Mouse (Mus musculus) midbrain, embryonic 11.5 days (tissue): ENCODE data around the gene Ibsp. TPM values are rescaled to one million over a fixed set of nuclear protein-coding genes. Genes with fewer than 3 reads are reported as not detected.

Experiments used
- ATAC-seq: fragments of 200-750 bp; cut with Nextera tagmentation; 2 replicates; pipeline ENCODE4 v1.8.0; 2017; ENCODE audit warnings: moderate TSS enrichment, moderate library complexity; ENCODE audit not compliant: low FRiP score
- DNase-seq: peaks from one replicate; pipeline ENCODE4 v3.0.0; 2015; ENCODE audit warnings: low spot score; ENCODE audit errors: missing footprints
- H3K27ac ChIP-seq: fragments of 300-500 bp; sonication (generic); 2 replicates; pipeline ENCODE4 v1.5.1; 2014; ENCODE audit warnings: low read depth, low read length
- H3K27me3 ChIP-seq: fragments of 300-500 bp; sonication (generic); 2 replicates; pipeline ENCODE4 v1.6.1; 2014; ENCODE audit warnings: mild to moderate bottlenecking, low read length, moderate library complexity, mixed read lengths; ENCODE audit not compliant: control insufficient read depth, insufficient read depth
- H3K36me3 ChIP-seq: fragments of 300-500 bp; sonication (generic); 2 replicates; pipeline ENCODE4 v1.6.1; 2014; ENCODE audit warnings: mild to moderate bottlenecking, low read length, moderate library complexity, mixed read lengths; ENCODE audit not compliant: control insufficient read depth, insufficient read depth
- H3K4me1 ChIP-seq: fragments of 300-500 bp; sonication (generic); 2 replicates; pipeline ENCODE4 v1.6.1; 2014; ENCODE audit warnings: low read length; ENCODE audit not compliant: control insufficient read depth, insufficient read depth
- H3K4me2 ChIP-seq: fragments of 300-500 bp; sonication (generic); 2 replicates; pipeline ENCODE4 v1.6.1; 2014; ENCODE audit warnings: mild to moderate bottlenecking, moderate library complexity
- H3K4me3 ChIP-seq: fragments of 300-500 bp; sonication (generic); 2 replicates; pipeline ENCODE4 v1.5.1; 2014; ENCODE audit warnings: low read depth, low read length
- H3K9ac ChIP-seq: fragments of 300-500 bp; sonication (generic); 2 replicates; pipeline ENCODE4 v1.6.1; 2014; ENCODE audit warnings: low read length
- H3K9me3 ChIP-seq: fragments of 300-500 bp; sonication (generic); 2 replicates; pipeline ENCODE4 v1.6.1; 2016; ENCODE audit warnings: low read length; ENCODE audit not compliant: control insufficient read depth
- WGBS: fragments of 180-500 bp; shearing (Covaris S2); extraction: QIAGEN DNeasy Blood & Tissue Kit; methylation state at CpG from one replicate; pipeline ENCODE4 v1.1.7; 2014; 5-methylcytosine and 5-hydroxymethylcytosine counted together
- polyA plus RNA-seq: library from polyadenylated mRNA; unstranded; fragments of >200 nt; fragmentation: Nextera tagmentation; extraction: Ambion mirVana; gene quantifications from 2 replicates; pipeline ENCODE4 v1.2.1, GENCODE M21; 2014

The Ibsp gene
- polyA plus RNA-seq, 1 experiment from 2014 or later, result not detected

DNA sequence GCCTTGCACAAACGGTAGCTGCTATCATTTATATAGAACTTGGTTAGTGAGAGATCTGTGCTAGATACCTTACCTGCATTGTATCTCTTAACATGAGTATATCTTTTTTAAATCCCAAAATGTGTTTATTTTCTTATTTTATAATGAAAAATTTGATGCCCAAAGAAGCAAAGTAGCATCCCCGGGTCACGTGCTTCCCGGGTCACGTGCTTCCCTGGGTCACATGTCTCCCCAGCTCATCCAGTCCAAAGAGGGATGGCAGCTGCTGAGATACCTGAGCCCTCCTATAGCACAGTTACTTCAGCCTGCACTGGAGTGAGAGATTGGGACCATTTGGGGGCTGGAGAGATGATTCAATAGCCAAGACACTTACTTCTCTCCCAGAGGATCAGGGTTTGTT, 37.0 kb downstream of the Ibsp start:
- WGBS, result 88% methylated on average over 5 of the region's 5 CpGs
- Histone ChIP-seq H3K36me3 (no peaks in the 10 kb centered on the region), H3K9ac (no peak overlapping the region), H3K4me3 (no peak overlapping the region), H3K9me3 (no peaks in the 10 kb centered on the region), H3K27me3 (no peaks in the 10 kb centered on the region), H3K4me2 (no peak overlapping the region), H3K27ac (no peak overlapping the region), H3K4me1 (no peaks in the 10 kb centered on the region)
- ATAC-seq (no peak), DNase-seq (peak; percentile 51)

DNA sequence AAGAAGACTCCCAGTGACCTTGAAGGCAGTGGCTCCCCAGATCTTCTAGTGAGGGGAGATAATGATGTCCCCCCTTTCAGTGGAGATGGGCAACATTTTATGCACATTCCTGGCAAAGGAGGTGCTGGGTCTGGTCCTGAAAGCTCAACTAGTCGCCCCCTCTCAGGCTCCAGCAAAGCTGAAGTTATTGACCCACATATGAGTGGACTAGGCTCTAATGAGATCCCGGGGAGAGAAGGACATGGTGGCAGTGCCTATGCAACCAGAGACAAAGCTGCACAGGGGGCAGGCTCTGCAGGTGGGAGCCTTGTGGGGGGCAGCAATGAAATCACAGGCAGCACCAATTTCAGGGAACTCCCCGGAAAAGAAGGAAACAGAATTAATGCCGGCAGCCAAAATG, 38.5 kb downstream of the Ibsp start:
- WGBS, result 80% methylated on average over 4 of the region's 4 CpGs
- no peak overlapping the region for H3K4me3 ChIP-seq
- no peak overlapping the region for H3K4me2 ChIP-seq
- no peak for ATAC-seq
- DNase-seq, result peak; percentile 67
- H3K9ac ChIP-seq, result no peak overlapping the region
- H3K27ac ChIP-seq, result no peak overlapping the region
- H3K4me1 ChIP-seq, result no peaks in the 10 kb centered on the region
- no peaks in the 10 kb centered on the region for H3K27me3 ChIP-seq
- no peaks in the 10 kb centered on the region for H3K9me3 ChIP-seq
- H3K36me3 ChIP-seq, result no peaks in the 10 kb centered on the region

- Histone ChIP-seq H3K9me3 (no peaks in the 10 kb centered on the region), H3K4me1 (no peaks in the 10 kb centered on the region), H3K4me2 (no peak overlapping the region), H3K9ac (no peak overlapping the region), H3K36me3 (no peaks in the 10 kb centered on the region), H3K27ac (no peak overlapping the region), H3K4me3 (no peak overlapping the region), H3K27me3 (no peaks in the 10 kb centered on the region)
- DNase-seq, result peak; percentile 75
- WGBS, result 90% methylated on average over 5 of the region's 5 CpGs
- no peak for ATAC-seq
Measured at GRCm38 (mm10) chr5:104339009-104339408, 40.0 kb downstream of the Ibsp start.

DNA sequence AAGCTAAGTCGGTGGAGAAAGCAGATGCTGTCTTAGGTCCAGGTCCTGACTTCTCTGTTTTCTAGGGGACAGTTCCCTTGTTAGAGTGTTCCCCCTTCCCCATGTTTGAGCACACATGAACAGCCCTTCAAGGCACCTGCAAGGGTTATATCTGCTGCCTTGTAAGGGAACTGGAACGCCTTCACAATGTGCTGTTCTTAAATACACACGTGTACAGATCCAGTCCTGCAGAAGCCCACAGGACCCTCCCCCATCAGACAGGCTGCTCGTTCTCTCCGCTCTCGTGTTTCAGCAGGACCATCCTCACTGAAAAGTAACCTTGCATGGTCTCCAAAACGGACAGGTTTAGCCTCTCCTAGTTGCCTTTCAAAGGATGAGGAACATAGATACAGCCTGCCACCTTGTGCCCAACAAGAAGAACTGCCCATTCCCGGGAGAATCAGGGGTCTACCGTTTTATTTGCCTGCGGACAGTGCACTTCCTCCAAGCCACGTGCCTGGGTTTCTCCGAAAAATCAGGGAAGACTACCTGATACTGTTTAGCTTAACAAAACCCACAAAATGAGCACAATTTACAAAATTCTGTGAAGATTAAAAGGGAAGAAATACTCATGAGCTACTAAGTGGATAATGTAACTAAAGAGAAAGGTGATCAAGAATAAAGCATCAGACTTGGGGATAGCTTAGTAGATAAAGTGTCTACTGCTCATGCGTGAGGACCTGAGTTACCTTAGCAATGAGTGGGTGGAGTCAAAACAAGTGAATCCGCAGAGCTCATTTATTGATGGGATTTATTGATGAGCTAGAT, 40.9 kb downstream of the Ibsp start:
- Histone ChIP-seq H3K4me2 (no peak overlapping the region), H3K36me3 (no peaks in the 10 kb centered on the region), H3K9ac (no peak overlapping the region), H3K27ac (no peak overlapping the region), H3K27me3 (no peaks in the 10 kb centered on the region), H3K9me3 (no peaks in the 10 kb centered on the region), H3K4me3 (no peak overlapping the region), H3K4me1 (no peaks in the 10 kb centered on the region)
- peak; percentile 78 for ATAC-seq
- 26% methylated on average over 14 of the region's 14 CpGs for WGBS
- DNase-seq, result peak; percentile 87

DNA sequence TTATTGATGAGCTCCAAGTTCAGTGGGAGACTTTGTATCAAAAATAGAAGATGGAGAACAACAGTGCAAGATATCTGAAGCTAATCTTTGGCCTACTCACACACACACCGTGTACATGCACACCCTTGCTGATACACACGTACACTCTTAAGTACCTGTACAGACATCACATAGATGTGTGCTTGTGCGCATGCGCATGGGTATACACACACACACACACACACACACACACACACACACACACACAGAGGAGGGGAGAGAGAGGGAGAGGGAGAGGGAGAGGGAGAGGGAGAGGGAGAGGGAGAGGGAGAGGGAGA, 41.5 kb downstream of the Ibsp start:
- 0 out of 2 replicates have a peak, but pooled peaks have one; percentile 17 for ATAC-seq

DNA sequence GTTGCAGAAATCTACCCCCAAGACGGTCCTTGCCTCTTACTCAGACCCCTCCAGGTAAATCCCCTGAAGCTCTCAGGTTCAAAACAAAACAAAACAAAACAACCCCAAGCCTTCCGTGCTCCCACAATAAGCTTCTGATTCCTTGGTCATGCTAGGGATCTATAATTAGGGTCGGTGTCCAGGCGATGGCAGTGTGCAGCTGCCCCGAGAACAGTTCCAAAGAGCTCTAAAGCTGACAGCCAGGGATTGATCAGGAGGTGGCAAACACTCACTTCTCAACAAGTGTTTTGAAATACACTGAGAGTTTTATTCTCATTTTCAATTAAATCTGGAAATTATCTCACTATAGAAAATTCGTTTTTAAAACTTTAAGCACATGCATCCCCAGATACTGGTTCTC, 43.9 kb downstream of the Ibsp start:
- ATAC-seq (no peak), DNase-seq (peak; percentile 59)
- no peaks in the 10 kb centered on the region for H3K36me3 ChIP-seq
- H3K4me1 ChIP-seq, result no peaks in the 10 kb centered on the region
- H3K4me3 ChIP-seq, result no peak overlapping the region
- H3K4me2 ChIP-seq, result no peak overlapping the region
- WGBS, result 39% methylated on average over 6 of the region's 6 CpGs
- H3K27me3 ChIP-seq, result no peaks in the 10 kb centered on the region
- no peak overlapping the region for H3K27ac ChIP-seq
- no peak overlapping the region for H3K9ac ChIP-seq
- H3K9me3 ChIP-seq, result no peaks in the 10 kb centered on the region

More for the DNA sequence above, 41.5 kb downstream of the Ibsp start:
- Histone ChIP-seq H3K4me3 (no peak overlapping the region), H3K9ac (no peak overlapping the region), H3K4me2 (no peak overlapping the region), H3K4me1 (no peaks in the 10 kb centered on the region), H3K27me3 (no peaks in the 10 kb centered on the region), H3K27ac (no peak overlapping the region), H3K36me3 (no peaks in the 10 kb centered on the region), H3K9me3 (no peaks in the 10 kb centered on the region)
- no peak for DNase-seq
- 83% methylated on average over 4 of the region's 4 CpGs for WGBS

DNA sequence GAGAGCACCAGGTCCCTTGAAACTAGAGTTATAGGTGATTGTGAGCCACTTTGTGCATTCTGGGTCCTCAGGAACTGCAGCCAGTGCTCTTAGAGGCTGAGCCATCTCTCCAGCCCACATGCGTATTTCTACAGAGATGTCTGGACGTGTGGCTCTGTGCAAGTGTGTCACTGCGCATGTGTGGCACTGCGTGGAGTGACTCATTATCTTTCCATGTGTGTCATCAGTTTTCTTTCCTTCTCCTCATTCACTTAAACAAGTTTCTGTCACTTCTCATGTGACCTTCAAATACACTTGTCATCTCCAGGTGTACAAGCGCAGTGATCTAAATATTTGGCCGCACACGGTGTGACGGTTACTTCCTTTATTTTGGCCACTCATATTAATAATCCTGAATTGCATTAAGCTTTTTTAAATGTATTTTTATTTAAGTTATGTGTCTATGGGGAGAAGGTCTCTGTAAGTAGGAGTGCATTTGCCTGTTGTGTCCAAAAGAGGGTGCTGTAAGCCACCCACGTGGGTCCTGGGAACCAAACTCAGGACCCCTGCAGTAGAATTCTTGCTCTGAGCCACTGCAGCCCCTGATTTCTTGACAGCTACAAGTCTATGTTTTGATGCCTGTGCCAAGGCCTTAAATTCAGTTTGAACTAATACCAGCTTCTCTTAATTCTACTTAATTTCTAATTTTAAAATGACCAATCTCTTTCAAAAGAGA, 45.7 kb downstream of the Ibsp start:
- Histone ChIP-seq H3K27ac (no peak overlapping the region), H3K27me3 (no peaks in the 10 kb centered on the region), H3K9ac (no peak overlapping the region), H3K4me3 (no peak overlapping the region), H3K4me1 (no peaks in the 10 kb centered on the region), H3K36me3 (no peaks in the 10 kb centered on the region), H3K9me3 (no peaks in the 10 kb centered on the region), H3K4me2 (no peak overlapping the region)
- WGBS, result 72% methylated on average over 9 of the region's 9 CpGs
- ATAC-seq (no peak), DNase-seq (peak; percentile 79)

GRCm38 (mm10) chr5:104345241-104345630, 46.3 kb downstream of the Ibsp start:
- Histone ChIP-seq H3K36me3 (no peaks in the 10 kb centered on the region), H3K27me3 (no peaks in the 10 kb centered on the region), H3K9ac (no peak overlapping the region), H3K4me1 (no peaks in the 10 kb centered on the region), H3K4me2 (no peak overlapping the region), H3K9me3 (no peaks in the 10 kb centered on the region), H3K27ac (no peak overlapping the region), H3K4me3 (no peak overlapping the region)
- 88% methylated on average over 6 of the region's 6 CpGs for whole genome bisulfite sequencing
- ATAC-seq (no peak), DNase-seq (peak; percentile 59)

- Histone ChIP-seq H3K9ac (no peak overlapping the region), H3K4me3 (no peak overlapping the region), H3K27ac (no peak overlapping the region), H3K36me3 (no peaks in the 10 kb centered on the region), H3K4me2 (no peak overlapping the region), H3K4me1 (no peaks in the 10 kb centered on the region), H3K9me3 (no peaks in the 10 kb centered on the region), H3K27me3 (no peaks in the 10 kb centered on the region)
- DNase-seq (peak; percentile 26), ATAC-seq (no peak)
- WGBS, result 79% methylated on average over 1 of the region's 1 CpGs
Measured at GRCm38 (mm10) chr5:104351041-104351440, 52.1 kb downstream of the Ibsp start.
